Mouse (Mus musculus) E14TG2a.4 (cell line): ENCODE measurements around the gene Eef1a2.

ENCODE experiments used
- CTCF ChIP-seq: conservative IDR thresholded peaks from 2 replicates; pipeline ENCODE4 v1.5.1; 2014; ENCODE audit warnings: low read length
- NANOG ChIP-seq: IDR thresholded peaks from 2 replicates; pipeline ENCODE4 v1.6.1; 2014; ENCODE audit warnings: borderline replicate concordance, low read length, mixed read lengths
- POU5F1 ChIP-seq: IDR thresholded peaks from 2 replicates; pipeline ENCODE4 v1.6.1; 2014; ENCODE audit warnings: low read length, borderline replicate concordance

DNA sequence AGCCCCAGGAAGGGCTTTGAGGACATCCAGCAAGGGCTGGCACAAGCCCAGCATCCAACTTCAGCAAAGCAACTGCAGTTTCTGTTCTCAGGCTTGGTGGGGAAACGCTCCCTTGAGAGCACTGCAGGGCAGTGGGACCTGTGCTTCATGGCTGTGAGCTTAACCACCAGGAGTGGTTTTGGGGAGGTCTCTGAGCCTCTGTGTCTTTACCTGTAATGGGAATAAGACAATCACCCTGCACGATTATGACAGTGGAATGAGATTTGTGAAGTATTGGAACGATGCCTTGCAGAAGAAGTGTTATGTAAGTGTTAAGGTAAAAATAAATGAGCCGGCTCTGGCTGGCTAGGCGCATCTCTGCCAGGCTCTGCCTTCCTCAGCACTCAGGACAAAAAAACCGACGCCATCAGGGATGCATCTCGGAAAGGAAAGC lies 14.1 kb downstream of the Eef1a2 start:
- TF ChIP-seq CTCF (no peak), POU5F1 (no peak), NANOG (no peak)
